Mouse (Mus musculus) limb, embryonic 15.5 days (tissue): Measurements from ENCODE around the gene Acbd7. TPM values are rescaled to one million over a fixed set of nuclear protein-coding genes. Genes with fewer than 3 reads are reported as not detected.

Source experiments
- ATAC-seq: fragments of 200-750 bp; cut with Nextera tagmentation; 2 replicates; pipeline ENCODE4 v1.8.0; 2017; ENCODE audit warnings: low read depth, moderate TSS enrichment; ENCODE audit not compliant: insufficient number of reproducible peaks, low FRiP score, low TSS enrichment
- H3K27ac ChIP-seq: fragments of 300-500 bp; sonication (generic); 2 replicates; pipeline ENCODE4 v1.5.1; 2015; ENCODE audit warnings: moderate library complexity, mild to moderate bottlenecking, inconsistent platforms
- H3K27me3 ChIP-seq: fragments of 300-500 bp; sonication (generic); 2 replicates; pipeline ENCODE4 v1.6.1; 2015; ENCODE audit warnings: inconsistent platforms
- H3K36me3 ChIP-seq: fragments of 300-500 bp; sonication (generic); 2 replicates; pipeline ENCODE4 v1.6.1; 2015; ENCODE audit warnings: inconsistent platforms
- H3K4me1 ChIP-seq: fragments of 300-500 bp; sonication (generic); 2 replicates; pipeline ENCODE4 v1.6.1; 2015; ENCODE audit warnings: inconsistent platforms
- H3K4me2 ChIP-seq: fragments of 300-500 bp; sonication (generic); 2 replicates; pipeline ENCODE4 v1.6.1; 2015; ENCODE audit warnings: mild to moderate bottlenecking, inconsistent platforms
- H3K4me3 ChIP-seq: fragments of 300-500 bp; sonication (generic); 2 replicates; pipeline ENCODE4 v1.5.1; 2015; ENCODE audit warnings: mild to moderate bottlenecking, inconsistent platforms
- H3K9ac ChIP-seq: fragments of 300-500 bp; sonication (generic); 2 replicates; pipeline ENCODE4 v1.6.1; 2015; ENCODE audit warnings: inconsistent platforms
- H3K9me3 ChIP-seq: fragments of 300-500 bp; sonication (generic); 2 replicates; pipeline ENCODE4 v1.6.1; 2016; ENCODE audit warnings: inconsistent platforms
- WGBS: fragments of 180-500 bp; shearing (Covaris S2); methylation state at CpG from one replicate; pipeline ENCODE4 v1.1.7; 2015; 5-methylcytosine and 5-hydroxymethylcytosine counted together
- polyA plus RNA-seq: library from polyadenylated mRNA; unstranded; fragments of >200 nt; fragmentation: Nextera tagmentation; extraction: Ambion mirVana; gene quantifications from 2 replicates; pipeline ENCODE4 v1.2.1, GENCODE M21; 2015

Gene Acbd7
- polyA plus RNA-seq, result 0.61 and 1.2 TPM in 2 replicates

DNA sequence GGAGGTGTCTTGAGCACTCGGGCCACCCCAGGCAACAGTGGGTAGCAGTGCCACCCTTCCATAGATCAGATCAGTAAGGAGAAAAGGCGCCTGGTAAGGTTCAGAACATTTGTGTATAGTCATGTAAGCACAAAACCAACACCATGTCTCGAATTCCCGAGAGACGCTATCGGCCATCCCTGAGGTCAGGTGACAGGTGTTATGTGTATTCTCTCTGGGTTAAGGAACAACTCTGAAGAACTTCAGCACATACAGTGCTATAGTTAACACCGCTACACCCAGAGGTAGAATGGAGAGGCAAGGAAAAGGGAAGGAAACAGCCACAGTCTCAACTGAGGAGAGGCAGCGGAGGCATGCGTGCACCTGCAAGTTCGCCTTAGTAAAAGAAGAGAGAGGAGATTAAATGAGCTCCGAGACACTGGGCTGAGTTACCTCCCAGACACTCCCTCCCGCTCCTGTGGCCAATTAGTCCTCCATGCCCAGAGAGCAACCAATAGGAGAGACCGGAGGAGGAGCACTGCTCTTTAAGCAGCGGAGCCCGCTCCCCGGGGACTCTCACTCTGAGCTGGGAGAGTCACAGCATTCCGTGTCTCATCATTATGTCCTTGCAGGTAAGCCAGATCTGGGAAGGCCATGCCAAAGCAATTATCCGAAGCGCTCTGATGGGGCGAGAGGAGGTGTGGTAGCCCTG lies at the start of gene Acbd7:
Acbd7 (plus strand) TSS at position 558 of the 691 bp plus-strand sequence.
- Histone ChIP-seq H3K9ac (no peak within 1 kb of the TSS), H3K36me3 (no peaks in the 10 kb centered on the region), H3K4me3 (peak within 1 kb of the TSS; percentile 19; the same call in 1 of the 2 replicates), H3K4me2 (peak within 1 kb of the TSS; percentile 37), H3K9me3 (no peaks in the 10 kb centered on the region), H3K27ac (no peak within 1 kb of the TSS), H3K27me3 (peaks cover 23% of the 10 kb centered on the region), H3K4me1 (peaks cover 18% of the 10 kb centered on the region)
- no peak for ATAC-seq
- whole genome bisulfite sequencing, result 6% methylated on average over 20 of the region's 20 CpGs

DNA sequence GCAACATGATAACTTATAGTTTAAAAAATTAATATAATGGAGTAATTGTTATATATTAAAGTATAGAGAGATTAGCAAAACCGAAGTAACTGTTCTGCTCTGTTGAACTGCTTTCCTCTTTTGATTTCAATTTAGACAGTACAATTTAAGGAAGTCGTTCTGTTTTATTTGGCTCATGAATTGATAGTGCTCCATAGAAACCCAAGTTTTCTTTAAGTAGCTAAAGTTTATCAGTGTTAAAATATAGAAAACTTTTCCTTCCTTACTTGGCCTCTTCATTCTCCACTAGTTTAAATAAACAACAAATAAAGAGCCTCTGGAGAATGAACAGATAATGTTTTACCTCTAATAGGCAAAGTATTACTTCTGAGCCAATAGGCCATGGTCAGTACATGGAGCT lies 49.7 kb upstream of the Acbd7 start:
- no peak overlapping the region for H3K4me3 ChIP-seq
- ATAC-seq, result no peak
- no peaks in the 10 kb centered on the region for H3K9me3 ChIP-seq
- H3K9ac ChIP-seq, result no peak overlapping the region
- no peak overlapping the region for H3K4me2 ChIP-seq
- H3K27me3 ChIP-seq, result no peaks in the 10 kb centered on the region
- H3K4me1 ChIP-seq, result peaks cover 11% of the 10 kb centered on the region; the same call in 1 of the 2 replicates
- no peak overlapping the region for H3K27ac ChIP-seq
- no peaks in the 10 kb centered on the region for H3K36me3 ChIP-seq
- WGBS, result 71% methylated on average over 2 of the region's 2 CpGs

DNA sequence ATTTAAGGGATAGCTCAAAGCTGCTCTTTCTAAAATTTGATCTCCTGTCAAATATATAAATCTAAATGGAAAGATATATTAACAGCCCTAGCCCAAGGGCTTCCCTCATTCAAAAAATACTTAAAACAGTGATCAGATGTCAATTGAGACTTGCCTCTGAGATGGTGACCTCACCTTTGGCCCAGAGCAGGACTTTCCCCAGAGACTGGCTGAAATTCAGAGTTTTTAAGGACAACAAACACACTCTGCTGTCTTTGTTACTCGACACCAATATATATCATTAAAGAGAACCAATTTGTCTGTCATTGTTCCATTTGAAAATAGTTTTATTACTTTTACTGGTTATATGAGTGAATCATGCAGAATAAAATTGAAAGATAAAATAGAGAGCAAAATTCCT lies 46.4 kb upstream of the Acbd7 start:
- Histone ChIP-seq H3K27ac (no peak overlapping the region), H3K4me2 (no peak overlapping the region), H3K4me1 (no peaks in the 10 kb centered on the region; the same call in 1 of the 2 replicates), H3K36me3 (no peaks in the 10 kb centered on the region), H3K9me3 (no peaks in the 10 kb centered on the region), H3K9ac (no peak overlapping the region), H3K27me3 (no peaks in the 10 kb centered on the region), H3K4me3 (no peak overlapping the region)
- 81% methylated on average over 1 of the region's 1 CpGs for WGBS
- no peak for ATAC-seq

DNA sequence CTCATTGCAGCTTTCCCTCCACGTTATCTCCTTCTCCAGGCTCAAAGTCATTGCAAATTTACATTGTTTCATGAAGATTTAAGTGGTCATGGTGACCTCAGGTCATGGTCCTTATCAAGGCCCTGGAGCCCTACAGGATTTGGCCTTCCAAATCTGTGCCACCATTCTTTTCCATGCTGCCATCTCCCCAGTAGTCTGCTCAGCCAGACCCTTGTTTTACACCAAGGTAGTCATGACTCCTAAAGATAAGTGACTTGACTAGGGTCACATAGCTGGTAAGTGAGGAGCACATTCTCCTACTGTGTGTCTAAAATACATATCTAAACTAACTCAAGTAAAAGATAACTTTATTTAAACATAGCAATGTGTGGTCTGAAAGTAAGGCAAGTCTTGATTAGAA lies 43.8 kb upstream of the Acbd7 start:
- no peaks in the 10 kb centered on the region for H3K27me3 ChIP-seq
- ATAC-seq, result no peak
- no peak overlapping the region for H3K4me3 ChIP-seq
- H3K4me1 ChIP-seq, result no peaks in the 10 kb centered on the region
- WGBS, result 84% methylated on average over 1 of the region's 1 CpGs
- no peak overlapping the region for H3K4me2 ChIP-seq
- H3K9ac ChIP-seq, result no peak overlapping the region
- H3K27ac ChIP-seq, result no peak overlapping the region
- no peaks in the 10 kb centered on the region for H3K36me3 ChIP-seq
- H3K9me3 ChIP-seq, result no peaks in the 10 kb centered on the region

DNA sequence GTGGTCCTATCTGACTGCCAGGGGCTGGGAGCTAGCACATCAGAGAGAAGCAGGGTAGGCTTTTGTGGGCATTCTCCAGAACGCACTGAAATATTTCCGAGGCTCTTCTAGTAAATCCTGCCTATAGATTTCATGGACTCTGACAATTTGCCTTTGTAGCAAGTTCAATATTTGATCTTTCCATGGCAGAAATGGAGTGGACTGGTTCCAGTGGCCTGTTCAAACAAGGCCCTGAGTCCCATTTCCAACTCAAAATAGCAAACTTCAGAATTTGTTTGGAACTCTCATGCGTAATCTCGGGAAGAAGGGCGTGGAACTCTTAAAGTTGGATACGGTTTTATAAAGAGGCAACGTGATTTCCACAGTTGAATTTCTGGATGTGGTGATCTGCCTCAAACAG lies 40.1 kb upstream of the Acbd7 start:
- no peaks in the 10 kb centered on the region for H3K27me3 ChIP-seq
- H3K4me1 ChIP-seq, result no peaks in the 10 kb centered on the region
- ATAC-seq, result no peak
- no peak overlapping the region for H3K4me3 ChIP-seq
- H3K9ac ChIP-seq, result no peak overlapping the region
- H3K36me3 ChIP-seq, result no peaks in the 10 kb centered on the region
- no peak overlapping the region for H3K27ac ChIP-seq
- no peak overlapping the region for H3K4me2 ChIP-seq
- no peaks in the 10 kb centered on the region for H3K9me3 ChIP-seq
- WGBS, result 87% methylated on average over 7 of the region's 7 CpGs

DNA sequence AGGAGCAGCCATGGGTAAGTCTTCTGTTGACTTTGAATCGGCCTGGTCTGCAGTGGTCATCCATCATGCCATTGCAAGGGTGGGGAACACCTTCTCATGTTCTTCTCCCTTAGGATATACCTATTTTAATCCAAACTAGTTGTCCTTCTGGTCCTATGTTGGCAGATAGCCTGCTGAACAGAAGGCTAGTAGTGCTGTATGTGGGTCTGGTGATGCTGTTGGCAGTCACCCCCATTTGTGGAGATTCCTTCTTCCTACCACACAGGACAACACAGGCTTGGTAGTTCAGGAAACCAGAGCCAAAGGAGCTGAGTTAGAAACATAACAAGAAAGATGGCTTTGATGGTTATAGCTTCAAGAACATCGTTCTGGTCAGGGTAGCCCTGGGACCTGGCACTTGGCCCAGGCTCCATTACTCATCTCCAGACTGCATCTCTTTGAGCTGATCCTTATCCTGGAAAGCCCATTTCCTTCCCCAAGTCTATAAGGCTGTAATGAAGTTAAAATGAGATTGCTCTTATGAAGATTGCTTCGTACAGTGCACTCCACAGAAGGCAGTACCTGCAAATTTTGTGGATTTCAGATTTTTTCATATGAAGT lies 30.4 kb upstream of the Acbd7 start:
- ATAC-seq, result no peak
- Histone ChIP-seq H3K4me3 (no peak overlapping the region), H3K27me3 (no peaks in the 10 kb centered on the region), H3K36me3 (peaks cover 16% of the 10 kb centered on the region), H3K27ac (no peak overlapping the region), H3K9ac (no peak overlapping the region), H3K4me2 (no peak overlapping the region), H3K9me3 (no peaks in the 10 kb centered on the region), H3K4me1 (no peaks in the 10 kb centered on the region)
- WGBS, result 59% methylated on average over 3 of the region's 3 CpGs

DNA sequence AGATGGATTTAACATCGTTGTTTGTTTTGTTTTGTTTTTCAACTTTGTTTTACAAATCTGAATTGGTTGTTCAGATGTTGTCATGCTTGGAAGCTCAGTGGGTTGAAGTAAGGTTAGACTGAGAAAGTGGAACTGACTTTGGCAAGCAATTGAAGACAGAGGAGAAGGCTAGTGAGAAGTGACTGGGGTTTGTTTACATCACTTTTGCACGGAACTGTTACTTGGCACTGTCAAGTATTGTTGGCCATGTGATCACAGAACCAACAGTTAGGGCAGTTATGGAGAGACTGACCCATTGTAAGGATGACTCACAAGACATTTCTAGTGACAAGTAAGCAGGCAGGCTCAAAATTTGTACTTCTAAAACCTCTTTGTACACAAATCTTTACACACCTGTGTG lies 12.8 kb upstream of the Acbd7 start:
- WGBS, result 78% methylated on average over 2 of the region's 2 CpGs
- no peak for ATAC-seq
- Histone ChIP-seq H3K27me3 (no peaks in the 10 kb centered on the region), H3K36me3 (peaks cover 51% of the 10 kb centered on the region), H3K27ac (no peak overlapping the region), H3K4me2 (no peak overlapping the region), H3K9me3 (no peaks in the 10 kb centered on the region), H3K4me1 (no peaks in the 10 kb centered on the region), H3K4me3 (no peak overlapping the region), H3K9ac (no peak overlapping the region)

DNA sequence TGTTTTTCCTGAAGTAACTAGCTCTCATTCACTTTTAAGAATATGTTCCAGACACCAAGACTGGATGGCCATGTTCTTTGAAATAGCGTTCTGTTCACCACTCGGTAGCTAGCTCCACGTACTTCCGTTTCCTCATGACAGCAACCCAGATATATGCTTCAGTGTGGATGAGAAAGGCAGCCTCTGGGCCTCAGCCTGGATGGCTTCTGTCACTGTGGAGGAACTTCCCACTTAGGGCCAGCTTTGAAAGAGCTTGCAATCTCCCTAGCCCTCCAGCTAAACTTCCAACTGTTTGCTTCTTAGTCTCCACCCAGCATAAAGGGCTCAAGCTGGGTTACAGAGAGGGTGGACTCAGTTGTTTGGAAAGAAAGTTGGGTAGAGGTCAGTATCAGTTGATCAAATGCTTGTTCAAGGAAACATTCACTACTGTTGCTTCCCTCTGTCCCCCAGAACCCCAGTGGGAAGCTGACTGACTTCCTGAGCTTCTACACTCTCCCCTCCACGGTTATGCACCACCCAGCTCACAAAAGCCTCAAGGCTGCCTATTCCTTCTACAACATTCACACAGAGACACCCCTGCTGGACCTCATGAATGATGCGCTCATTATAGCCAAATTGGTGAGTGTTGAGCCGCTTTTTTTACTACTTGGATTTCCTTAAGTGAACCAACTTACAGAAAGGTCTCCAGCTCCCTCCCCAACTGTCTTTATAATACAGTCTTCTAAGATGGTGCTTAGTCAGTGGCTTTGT lies 11.4 kb upstream of the Acbd7 start:
- WGBS, result 92% methylated on average over 7 of the region's 7 CpGs
- Histone ChIP-seq H3K9me3 (no peaks in the 10 kb centered on the region), H3K27ac (no peak overlapping the region), H3K4me2 (no peak overlapping the region), H3K4me3 (no peak overlapping the region), H3K4me1 (no peaks in the 10 kb centered on the region), H3K27me3 (no peaks in the 10 kb centered on the region), H3K9ac (no peak overlapping the region), H3K36me3 (peaks cover 53% of the 10 kb centered on the region)
- no peak for ATAC-seq

DNA sequence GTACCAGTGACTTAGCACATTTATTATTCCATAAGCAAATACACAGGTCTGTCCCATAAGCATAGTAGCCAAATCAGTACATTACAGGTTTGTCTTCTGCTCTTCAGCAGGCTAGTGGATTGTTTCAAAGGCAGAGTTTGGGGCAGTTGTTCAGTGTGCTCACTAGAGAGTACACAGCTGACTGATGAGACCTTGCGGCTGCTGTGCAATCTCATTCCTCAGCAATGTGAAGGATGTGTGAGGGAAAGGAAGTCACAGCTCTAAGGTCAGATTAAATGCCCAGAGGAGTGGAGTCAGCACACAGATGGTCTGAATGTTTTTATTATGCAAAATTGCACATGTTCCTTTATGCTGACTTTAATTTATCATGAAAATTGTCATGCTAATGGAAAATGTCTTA lies 9.4 kb upstream of the Acbd7 start:
- Histone ChIP-seq H3K9ac (no peak overlapping the region), H3K36me3 (peaks cover 49% of the 10 kb centered on the region), H3K4me1 (peaks cover 6% of the 10 kb centered on the region), H3K9me3 (no peaks in the 10 kb centered on the region), H3K27me3 (no peaks in the 10 kb centered on the region), H3K27ac (no peak overlapping the region), H3K4me3 (no peak overlapping the region), H3K4me2 (no peak overlapping the region)
- no peak for ATAC-seq
- WGBS, result 95% methylated on average over 1 of the region's 1 CpGs

DNA sequence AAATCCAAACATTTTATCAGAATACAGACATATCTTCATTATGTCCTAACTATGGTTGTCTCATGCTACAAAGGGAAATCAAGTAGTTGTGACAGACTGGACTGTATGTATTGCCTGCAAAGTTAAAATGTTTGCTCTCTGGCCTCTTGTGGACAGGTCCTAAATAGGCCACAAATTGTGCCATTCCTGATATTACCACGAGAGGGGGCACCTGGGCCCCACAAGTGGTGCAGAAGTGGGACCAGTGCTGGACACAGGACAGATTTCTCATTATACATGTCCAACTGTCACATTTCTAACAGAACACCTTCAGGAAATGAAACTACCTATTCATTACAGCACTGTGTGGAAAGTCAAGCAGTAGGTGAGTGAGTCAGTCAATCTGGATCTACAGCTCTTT lies 8.6 kb upstream of the Acbd7 start:
- ATAC-seq, result no peak
- Histone ChIP-seq H3K27ac (no peak overlapping the region), H3K36me3 (peaks cover 45% of the 10 kb centered on the region), H3K9me3 (no peaks in the 10 kb centered on the region), H3K4me3 (no peak overlapping the region), H3K4me1 (peaks cover 7% of the 10 kb centered on the region), H3K4me2 (no peak overlapping the region), H3K9ac (no peak overlapping the region), H3K27me3 (no peaks in the 10 kb centered on the region)
- 50% methylated on average over 1 of the region's 1 CpGs for WGBS

DNA sequence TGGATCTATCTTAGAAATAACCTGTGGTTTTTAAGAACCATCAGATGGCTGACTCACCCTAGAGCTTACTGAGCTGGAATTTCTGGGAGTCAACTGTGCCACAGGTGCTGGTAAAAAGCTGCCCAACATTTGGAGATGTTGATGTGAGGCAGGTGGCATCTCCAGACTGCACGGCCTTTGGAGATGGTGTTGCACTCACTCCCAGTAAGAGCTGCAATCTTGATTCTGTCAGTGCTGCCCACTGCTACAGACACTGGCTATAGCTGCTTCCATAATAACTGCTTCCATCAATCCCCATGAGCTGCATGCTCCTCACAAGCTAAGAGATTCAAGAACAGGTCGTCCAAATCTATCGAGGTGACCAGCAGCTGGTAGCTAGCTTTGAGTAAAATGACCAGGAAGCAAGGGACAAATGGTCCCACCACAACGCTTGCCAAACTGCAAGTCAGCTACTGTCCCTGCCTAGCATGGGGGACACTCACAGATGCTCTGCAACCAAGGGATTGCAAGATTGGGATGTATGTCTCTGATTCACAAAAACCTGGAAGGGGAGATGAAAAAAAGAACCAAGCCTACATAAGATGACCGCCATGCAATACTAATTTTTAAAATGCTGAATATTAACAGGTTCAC lies 4.8 kb upstream of the Acbd7 start:
- peak overlapping the region; percentile 67 for H3K4me2 ChIP-seq
- peak overlapping the region; percentile 77 for H3K4me3 ChIP-seq
- WGBS, result 80% methylated on average over 5 of the region's 5 CpGs
- H3K9me3 ChIP-seq, result no peaks in the 10 kb centered on the region
- H3K27me3 ChIP-seq, result peaks cover 9% of the 10 kb centered on the region
- peaks cover 18% of the 10 kb centered on the region for H3K36me3 ChIP-seq
- H3K4me1 ChIP-seq, result peaks cover 16% of the 10 kb centered on the region
- H3K27ac ChIP-seq, result no peak overlapping the region
- ATAC-seq, result no peak
- H3K9ac ChIP-seq, result no peak overlapping the region; the same call in 1 of the 2 replicates

DNA sequence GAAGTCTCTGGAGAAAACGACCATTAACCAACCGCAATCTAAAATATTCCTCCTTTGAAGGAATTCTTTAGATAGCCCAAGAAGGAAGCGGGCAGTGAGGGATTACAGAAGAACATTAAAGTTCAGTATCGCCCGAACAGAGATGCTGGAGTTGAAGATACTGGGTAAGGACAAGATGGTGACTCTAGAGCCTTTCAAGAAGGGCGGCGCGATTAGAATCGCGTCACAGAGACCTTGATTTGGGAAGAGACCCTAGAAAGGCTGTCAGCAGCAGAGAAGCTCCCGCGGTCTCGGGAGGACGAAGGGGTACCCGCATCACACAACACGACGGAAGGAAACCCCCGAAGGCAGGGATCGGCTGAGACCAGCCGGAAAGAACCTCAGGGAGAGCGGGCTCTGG lies 3.9 kb upstream of the Acbd7 start:
- H3K27me3 ChIP-seq, result peaks cover 16% of the 10 kb centered on the region
- H3K4me3 ChIP-seq, result peak overlapping the region; percentile 77
- H3K36me3 ChIP-seq, result peaks cover 13% of the 10 kb centered on the region
- 2% methylated on average over 21 of the region's 21 CpGs for WGBS
- peaks cover 18% of the 10 kb centered on the region for H3K4me1 ChIP-seq
- H3K9ac ChIP-seq, result peak overlapping the region; percentile 78
- ATAC-seq, result no peak
- peak overlapping the region; percentile 67 for H3K4me2 ChIP-seq
- H3K9me3 ChIP-seq, result no peaks in the 10 kb centered on the region
- peak overlapping the region; percentile 81 for H3K27ac ChIP-seq
